Mouse (Mus musculus): Measurements from ENCODE around the gene Olfr183.
"Not testable (repeated sequence)": the region's sequence is repeated elsewhere in the genome, so short reads cannot be mapped to it uniquely, and the experiment has no call there.

Olfr183 gene

DNA sequence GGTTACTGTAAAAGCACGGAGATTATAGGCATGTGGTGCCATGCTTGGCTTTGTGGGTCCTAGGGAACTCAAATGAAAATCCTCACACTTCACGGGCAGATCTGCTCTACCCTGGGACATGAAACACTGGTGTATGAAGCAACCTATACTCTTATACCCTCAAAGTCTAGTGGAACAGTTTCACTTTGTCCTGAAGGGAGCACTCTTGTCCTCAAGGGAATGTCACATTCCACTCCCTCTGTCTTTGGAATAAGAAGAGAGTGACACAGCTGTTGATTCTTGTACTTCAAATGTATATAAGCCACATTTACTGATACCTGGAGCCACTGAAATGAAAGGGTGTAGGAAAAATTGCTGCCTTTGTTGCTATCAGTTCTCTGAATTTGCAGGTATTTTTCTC is at the start of gene Olfr183:
Gene Olfr183 (plus strand): TSS at position 301 of the 400 bp plus-strand sequence.
- no peak for DNase-seq (ENCODE audit: low spot score in 2 of 2)

- no peak for DNase-seq (ENCODE audit: low spot score in 2 of 2)
Measured at GRCm38 (mm10) chr16:59007146-59007545, 12.0 kb downstream of the Olfr183 start.

GRCm38 (mm10) chr16:59013357-59014018 is 18.3 kb downstream of the Olfr183 start:
- DNase-seq (ENCODE audit: low spot score in 2 of 2), result no peak

DNA sequence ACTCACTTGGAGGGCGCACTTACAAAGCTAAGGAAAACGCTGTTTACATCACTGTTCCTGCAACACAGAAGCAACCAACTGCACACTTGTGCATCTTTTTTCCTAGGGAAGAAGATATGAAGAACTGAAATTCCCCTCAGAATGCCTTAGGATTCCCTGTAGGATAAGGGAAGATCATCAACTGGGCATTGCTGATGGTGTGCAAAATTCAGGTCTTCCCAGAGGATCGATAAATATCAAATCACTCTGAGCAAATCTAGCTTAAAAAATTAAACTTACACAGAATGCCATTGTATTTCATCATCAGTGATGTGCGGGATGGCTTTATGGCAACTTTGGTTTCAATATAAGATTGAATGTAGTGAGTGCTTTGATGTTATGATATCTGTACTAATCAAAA is 35.0 kb downstream of the Olfr183 start, which contains the start of gene Olfr186:
Gene Olfr186 (minus strand): TSS at position 101 of the 400 bp plus-strand sequence.
- no peak for DNase-seq (ENCODE audit: low spot score in 2 of 2)

DNA sequence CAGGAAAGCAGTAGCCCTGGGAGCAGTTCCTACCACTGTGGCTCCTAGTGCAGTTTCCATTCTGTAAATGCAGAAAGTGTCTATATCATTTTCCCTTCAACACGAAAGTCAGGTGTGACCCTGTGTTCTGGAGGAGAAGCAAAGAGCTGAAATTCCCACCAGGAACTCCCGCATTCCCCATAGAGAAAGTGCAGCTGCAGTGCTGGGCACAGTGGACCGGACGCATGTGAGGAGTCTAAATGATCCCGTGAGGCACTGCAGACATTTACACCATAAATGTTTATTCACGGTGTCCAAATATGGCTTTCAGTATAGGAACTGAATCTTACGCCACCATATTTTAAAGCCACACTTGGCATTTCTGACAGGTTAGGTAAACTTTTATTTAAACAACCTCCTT is 44.6 kb downstream of the Olfr183 start, which contains the start of gene Olfr187:
Gene Olfr187 (minus strand): TSS at position 58 of the 400 bp plus-strand sequence.
- no peak for DNase-seq (ENCODE audit: low spot score in 2 of 2)

- DNase-seq (ENCODE audit: low spot score in 2 of 2), result no peak
Measured at GRCm38 (mm10) chr16:59045835-59046234, 50.7 kb downstream of the Olfr183 start.

- DNase-seq (ENCODE audit: low spot score in 2 of 2), result no peak
Measured at GRCm38 (mm10) chr16:59047579-59047978, 52.4 kb downstream of the Olfr183 start.

GRCm38 (mm10) chr16:59048860-59049259 is 53.7 kb downstream of the Olfr183 start:
- DNase-seq (ENCODE audit: low spot score in 2 of 2), result no peak

DNA sequence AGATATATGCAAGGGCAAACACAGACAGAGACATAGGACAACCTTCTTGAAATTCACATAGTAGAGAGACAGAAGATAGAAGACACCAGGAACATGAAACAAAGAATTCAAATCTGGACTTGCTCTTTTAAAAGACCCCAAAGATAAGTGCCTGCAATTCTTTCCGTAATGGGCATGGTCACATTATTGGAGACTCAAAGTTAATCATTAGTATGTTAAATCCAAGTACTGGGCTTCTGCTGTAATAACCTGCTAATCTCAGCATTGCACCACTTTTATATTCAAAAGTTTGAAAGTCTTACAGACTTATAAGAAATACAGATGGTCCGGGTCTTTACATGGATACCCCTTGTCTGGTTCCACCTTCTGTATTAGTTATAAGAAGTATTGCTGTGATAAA is 54.1 kb downstream of the Olfr183 start:
- not testable (repeated sequence) for DNase-seq (ENCODE audit: low spot score in 2 of 2)

Measured in frontal cortex, postnatal 25 days (tissue).